Mouse (Mus musculus): ENCODE results near the gene Kdm1a. TPM values are rescaled to one million over a fixed set of nuclear protein-coding genes. Genes with fewer than 3 reads are reported as not detected.

Kdm1a gene
- polyA plus RNA-seq (2012): 0.90 and 1.1 TPM in 2 replicates

DNA sequence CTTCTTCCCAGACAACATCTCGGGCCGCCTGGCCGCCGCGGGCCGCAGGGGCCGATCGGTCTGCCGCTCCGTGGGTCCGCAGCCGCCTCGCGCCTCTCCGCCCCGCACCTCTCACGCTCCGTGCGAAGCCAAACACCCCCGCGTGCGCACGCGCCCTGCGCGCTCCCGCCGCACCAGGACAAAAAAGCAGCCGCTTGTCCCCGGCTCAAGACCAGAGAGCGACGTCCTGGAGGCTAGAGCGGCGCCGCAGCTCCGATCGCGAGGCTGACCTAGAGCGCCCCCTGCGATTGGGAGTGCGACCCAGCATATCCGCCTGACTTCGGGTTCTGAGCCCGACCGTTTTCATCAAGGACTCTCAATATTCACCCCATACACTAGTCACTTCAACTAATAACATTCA lies at the start of gene Kdm1a:
TSS of gene Kdm1a (minus strand) at position 156 of the 400 bp plus-strand sequence.
- H3K36me3 ChIP-seq (ENCODE audit: control insufficient read depth): peaks cover 8% of the 10 kb centered on the region
- no peaks in the 10 kb centered on the region for H3K9me3 ChIP-seq (ENCODE audit: control insufficient read depth, low read length)
- peak within 1 kb of the TSS; percentile 96 for H3K4me3 ChIP-seq (replicated peaks)
- no peaks in the 10 kb centered on the region for H3K27me3 ChIP-seq (ENCODE audit: control insufficient read depth)
- TF ChIP-seq TAL1 (IDR thresholded peaks at IDR 0.05; ENCODE audit: low read length): no peak
- no peak for TF ChIP-seq GATA1 (IDR thresholded peaks at IDR 0.05; ENCODE audit: low read length)
- peaks cover 26% of the 10 kb centered on the region for H3K4me1 ChIP-seq (ENCODE audit: control insufficient read depth)

DNA sequence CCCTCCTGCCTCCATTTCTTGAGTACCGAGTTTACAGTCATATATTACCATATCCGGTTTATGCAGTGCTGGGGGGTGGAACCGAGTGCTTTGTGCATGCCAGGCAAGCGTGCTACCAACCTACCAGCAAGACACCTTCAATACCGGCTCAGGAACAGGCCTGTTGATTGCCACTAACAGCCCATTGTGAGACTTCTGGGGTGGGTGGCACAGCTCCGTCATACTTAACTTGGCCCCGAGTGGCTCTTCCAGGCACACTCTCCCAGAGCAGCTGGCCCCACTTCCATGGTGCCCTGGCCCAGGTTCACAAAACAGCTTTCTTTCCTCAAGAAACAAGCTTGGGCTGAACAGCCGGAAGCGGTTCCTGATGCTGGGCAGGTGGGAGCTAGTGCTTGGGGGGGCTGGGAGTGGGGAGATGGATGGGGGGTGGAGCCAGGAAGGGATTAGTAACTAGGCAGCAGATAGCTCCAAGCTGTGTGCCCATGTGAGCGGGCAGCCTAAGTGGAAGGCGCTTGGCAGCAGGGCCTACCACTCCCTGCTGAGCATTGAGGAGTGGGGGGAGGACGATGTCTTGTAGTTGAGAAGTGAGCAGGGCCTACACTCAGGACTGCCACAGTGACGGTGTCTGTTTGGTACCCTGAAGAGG lies 49.5 kb upstream of the Kdm1a start:
- Histone ChIP-seq H3K36me3 (ENCODE audit: control insufficient read depth) (no peaks in the 10 kb centered on the region), H3K4me1 (ENCODE audit: control insufficient read depth) (peaks cover 19% of the 10 kb centered on the region), H3K27me3 (ENCODE audit: control insufficient read depth) (no peaks in the 10 kb centered on the region), H3K9me3 (ENCODE audit: control insufficient read depth, low read length) (no peaks in the 10 kb centered on the region), H3K4me3 (replicated peaks) (no peak overlapping the region)
- no peak for TF ChIP-seq GATA1 (IDR thresholded peaks at IDR 0.05; ENCODE audit: low read length)
- TF ChIP-seq TAL1 (IDR thresholded peaks at IDR 0.05; ENCODE audit: low read length): no peak

DNA sequence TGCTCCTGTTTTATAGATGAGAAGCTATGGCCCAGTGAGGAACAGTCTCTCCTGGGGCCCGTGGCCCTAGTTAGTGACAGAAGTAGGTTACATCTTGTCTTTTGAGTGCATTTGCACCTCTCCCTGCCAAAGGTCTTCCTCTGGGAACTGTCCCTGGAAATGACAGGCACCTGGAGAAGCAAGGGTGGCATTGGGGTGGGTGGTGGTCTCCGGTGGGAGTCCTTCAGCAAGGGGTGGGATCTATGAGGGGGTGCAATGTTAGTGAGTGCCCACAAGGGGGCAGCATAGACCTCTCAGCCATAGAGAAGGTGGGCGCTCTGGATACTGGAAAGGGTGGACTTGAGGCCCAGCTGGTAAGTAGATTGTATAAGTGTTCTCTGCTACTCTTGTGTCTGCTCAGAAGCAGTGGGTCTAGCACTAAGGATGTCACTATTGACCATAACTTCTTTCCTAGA lies 48.9 kb upstream of the Kdm1a start:
- Histone ChIP-seq H3K36me3 (ENCODE audit: control insufficient read depth) (no peaks in the 10 kb centered on the region), H3K4me1 (ENCODE audit: control insufficient read depth) (peaks cover 19% of the 10 kb centered on the region), H3K9me3 (ENCODE audit: control insufficient read depth, low read length) (no peaks in the 10 kb centered on the region), H3K4me3 (replicated peaks) (no peak overlapping the region), H3K27me3 (ENCODE audit: control insufficient read depth) (no peaks in the 10 kb centered on the region)
- TF ChIP-seq GATA1 (IDR thresholded peaks at IDR 0.05; ENCODE audit: low read length) (no peak), TAL1 (IDR thresholded peaks at IDR 0.05; ENCODE audit: low read length) (no peak)

DNA sequence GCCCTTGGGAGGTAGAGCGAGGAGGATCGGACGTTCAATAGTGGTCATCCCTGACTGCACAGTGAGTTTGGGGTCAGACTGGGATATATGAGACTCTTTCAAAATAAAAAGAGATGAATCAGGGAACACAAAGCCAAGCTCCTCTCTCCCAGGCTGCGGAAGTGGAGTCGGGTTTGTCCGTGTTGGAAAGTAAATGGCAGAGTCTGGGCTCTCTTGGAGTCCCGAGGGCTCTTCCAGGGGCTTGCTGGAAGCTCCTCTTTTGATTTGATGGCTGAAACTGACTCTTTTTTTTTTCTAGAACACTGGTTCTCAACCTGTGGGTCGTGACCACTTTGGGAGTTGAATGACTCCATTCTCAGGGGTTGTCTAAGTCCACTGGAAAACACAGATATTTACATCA lies 47.7 kb upstream of the Kdm1a start:
- TF ChIP-seq GATA1 (IDR thresholded peaks at IDR 0.05; ENCODE audit: low read length) (no peak), TAL1 (IDR thresholded peaks at IDR 0.05; ENCODE audit: low read length) (no peak)
- no peaks in the 10 kb centered on the region for H3K36me3 ChIP-seq (ENCODE audit: control insufficient read depth)
- H3K4me3 ChIP-seq (replicated peaks): no peak overlapping the region
- no peaks in the 10 kb centered on the region for H3K27me3 ChIP-seq (ENCODE audit: control insufficient read depth)
- H3K4me1 ChIP-seq (ENCODE audit: control insufficient read depth): peaks cover 19% of the 10 kb centered on the region
- no peaks in the 10 kb centered on the region for H3K9me3 ChIP-seq (ENCODE audit: control insufficient read depth, low read length)

DNA sequence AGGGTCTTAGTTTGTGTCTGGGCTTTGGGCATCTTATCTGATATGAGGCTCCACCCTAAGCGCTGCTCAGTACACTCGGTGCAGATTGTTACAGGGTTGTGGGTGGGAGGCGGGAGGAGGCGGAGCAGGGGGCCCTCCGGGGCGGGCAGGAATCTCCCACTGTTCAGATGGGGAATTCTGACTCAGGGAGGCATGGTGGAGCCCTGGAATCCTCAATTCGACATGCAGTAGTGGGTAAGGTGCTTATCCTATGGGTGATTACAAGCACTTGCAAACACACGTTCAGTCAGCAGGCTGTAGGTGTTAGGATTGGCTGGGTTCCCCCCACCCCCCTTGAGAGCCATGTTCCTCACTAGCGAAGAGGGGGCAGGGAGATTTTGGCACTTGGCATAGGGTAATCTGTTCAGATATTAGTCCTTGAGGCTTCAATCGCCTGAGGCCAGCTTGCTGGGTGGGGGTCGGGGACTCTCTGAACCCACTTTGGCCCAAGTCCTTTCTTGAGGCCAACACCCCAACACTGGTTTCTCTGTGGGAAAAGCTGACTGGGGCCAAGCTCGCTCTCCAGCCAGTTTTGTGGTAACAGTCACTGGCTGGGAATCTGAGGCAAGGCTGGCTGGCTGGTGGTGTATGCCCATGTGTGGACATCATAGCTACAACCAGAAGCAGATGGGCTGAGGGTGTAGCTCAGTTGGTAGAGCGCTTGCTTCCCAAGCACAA lies 47.1 kb upstream of the Kdm1a start:
- Histone ChIP-seq H3K4me3 (replicated peaks) (no peak overlapping the region), H3K36me3 (ENCODE audit: control insufficient read depth) (no peaks in the 10 kb centered on the region), H3K27me3 (ENCODE audit: control insufficient read depth) (no peaks in the 10 kb centered on the region), H3K4me1 (ENCODE audit: control insufficient read depth) (peaks cover 19% of the 10 kb centered on the region), H3K9me3 (ENCODE audit: control insufficient read depth, low read length) (no peaks in the 10 kb centered on the region)
- TF ChIP-seq GATA1 (IDR thresholded peaks at IDR 0.05; ENCODE audit: low read length) (no peak), TAL1 (IDR thresholded peaks at IDR 0.05; ENCODE audit: low read length) (no peak)

DNA sequence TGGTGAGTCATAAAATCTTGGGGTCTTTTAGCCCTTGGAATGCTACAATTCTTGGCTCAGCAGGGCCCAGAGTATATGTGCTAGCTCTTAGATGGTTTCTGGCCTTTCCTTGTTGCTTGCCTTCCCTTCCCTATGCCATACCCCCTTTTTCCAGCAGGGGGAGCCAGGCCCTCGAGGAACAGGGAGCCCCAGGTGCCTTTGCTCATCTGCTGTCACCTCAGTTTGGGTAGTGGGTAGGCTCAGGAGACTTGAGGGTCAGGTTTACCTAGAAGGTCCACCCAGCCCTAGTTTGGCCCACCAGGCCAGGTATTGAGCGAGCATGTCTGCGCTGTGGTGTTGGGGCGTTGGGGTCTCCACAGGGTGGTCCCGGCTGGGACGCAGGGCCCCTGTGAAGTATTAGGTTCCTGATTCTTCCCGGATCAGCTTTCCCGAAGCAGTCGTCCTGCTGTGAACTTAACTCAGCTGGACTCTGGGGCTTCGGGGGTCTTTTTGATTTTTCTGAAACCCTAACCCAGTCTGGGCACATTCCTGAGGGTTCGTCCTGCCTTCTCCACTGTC lies 46.5 kb upstream of the Kdm1a start:
- H3K36me3 ChIP-seq (ENCODE audit: control insufficient read depth): no peaks in the 10 kb centered on the region
- no peak overlapping the region for H3K4me3 ChIP-seq (replicated peaks)
- no peaks in the 10 kb centered on the region for H3K9me3 ChIP-seq (ENCODE audit: control insufficient read depth, low read length)
- peaks cover 18% of the 10 kb centered on the region for H3K4me1 ChIP-seq (ENCODE audit: control insufficient read depth)
- TF ChIP-seq GATA1 (IDR thresholded peaks at IDR 0.05; ENCODE audit: low read length) (no peak), TAL1 (IDR thresholded peaks at IDR 0.05; ENCODE audit: low read length) (no peak)
- H3K27me3 ChIP-seq (ENCODE audit: control insufficient read depth): no peaks in the 10 kb centered on the region

DNA sequence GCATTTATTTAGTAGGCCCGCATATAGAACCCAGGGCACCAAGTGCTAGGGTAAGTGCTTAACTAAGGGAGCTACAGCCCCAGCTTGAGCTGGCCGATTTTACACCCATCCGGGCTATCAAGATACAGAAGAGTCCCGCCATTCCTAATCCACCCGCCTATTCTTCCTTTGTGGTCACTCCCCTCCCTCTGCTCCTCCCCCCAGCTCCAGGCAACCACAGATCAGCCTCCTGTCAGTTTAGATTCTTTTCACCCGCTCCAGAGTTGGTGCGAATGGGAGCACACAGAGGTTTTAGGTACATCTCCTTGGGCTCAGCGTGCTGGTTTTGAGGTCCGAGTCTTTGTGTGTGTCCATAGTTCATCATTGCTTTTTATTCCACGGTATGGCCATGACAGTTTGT lies 36.4 kb upstream of the Kdm1a start:
- Histone ChIP-seq H3K4me1 (ENCODE audit: control insufficient read depth) (peaks cover 3% of the 10 kb centered on the region; the same call in 1 of the 2 replicates), H3K27me3 (ENCODE audit: control insufficient read depth) (peaks cover 21% of the 10 kb centered on the region), H3K4me3 (replicated peaks) (no peak overlapping the region), H3K36me3 (ENCODE audit: control insufficient read depth) (no peaks in the 10 kb centered on the region), H3K9me3 (ENCODE audit: control insufficient read depth, low read length) (no peaks in the 10 kb centered on the region; the same call in 1 of the 2 replicates)
- TF ChIP-seq GATA1 (IDR thresholded peaks at IDR 0.05; ENCODE audit: low read length) (no peak), TAL1 (IDR thresholded peaks at IDR 0.05; ENCODE audit: low read length) (no peak)

DNA sequence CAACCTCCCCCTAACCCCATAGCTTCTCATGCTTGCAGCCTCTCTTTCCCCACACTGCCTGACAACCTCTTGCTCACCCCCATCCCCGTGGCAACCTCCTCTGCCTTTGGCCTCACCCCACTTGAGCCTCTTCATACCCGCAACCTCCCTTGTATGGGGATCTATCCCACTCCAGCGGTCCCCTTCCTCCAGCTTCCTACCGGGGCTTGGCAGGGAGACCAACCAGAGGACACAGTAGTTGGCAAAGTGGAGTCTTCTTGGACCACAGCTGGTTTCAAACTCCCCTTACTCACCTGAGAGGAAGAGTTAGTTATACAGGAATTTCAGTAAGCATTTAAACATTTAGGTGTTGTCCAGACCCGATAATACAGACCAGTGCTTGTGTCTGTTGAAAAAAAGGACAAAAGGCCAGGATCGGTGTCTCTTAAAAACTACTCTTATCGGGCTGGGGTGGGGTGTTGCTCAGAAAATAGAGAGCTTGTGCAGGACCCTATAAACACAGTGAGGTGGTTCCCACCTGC lies 35.8 kb upstream of the Kdm1a start:
- TF ChIP-seq TAL1 (IDR thresholded peaks at IDR 0.05; ENCODE audit: low read length) (no peak), GATA1 (IDR thresholded peaks at IDR 0.05; ENCODE audit: low read length) (no peak)
- Histone ChIP-seq H3K27me3 (ENCODE audit: control insufficient read depth) (peaks cover 21% of the 10 kb centered on the region), H3K4me1 (ENCODE audit: control insufficient read depth) (peaks cover 3% of the 10 kb centered on the region; the same call in 1 of the 2 replicates), H3K36me3 (ENCODE audit: control insufficient read depth) (no peaks in the 10 kb centered on the region), H3K4me3 (replicated peaks) (no peak overlapping the region), H3K9me3 (ENCODE audit: control insufficient read depth, low read length) (no peaks in the 10 kb centered on the region; the same call in 1 of the 2 replicates)
